Mouse (Mus musculus): ENCODE results near the gene Grik4.
"Not testable (repeated sequence)": the region's sequence is repeated elsewhere in the genome, so short reads cannot be mapped to it uniquely, and the experiment has no call there.

DNA sequence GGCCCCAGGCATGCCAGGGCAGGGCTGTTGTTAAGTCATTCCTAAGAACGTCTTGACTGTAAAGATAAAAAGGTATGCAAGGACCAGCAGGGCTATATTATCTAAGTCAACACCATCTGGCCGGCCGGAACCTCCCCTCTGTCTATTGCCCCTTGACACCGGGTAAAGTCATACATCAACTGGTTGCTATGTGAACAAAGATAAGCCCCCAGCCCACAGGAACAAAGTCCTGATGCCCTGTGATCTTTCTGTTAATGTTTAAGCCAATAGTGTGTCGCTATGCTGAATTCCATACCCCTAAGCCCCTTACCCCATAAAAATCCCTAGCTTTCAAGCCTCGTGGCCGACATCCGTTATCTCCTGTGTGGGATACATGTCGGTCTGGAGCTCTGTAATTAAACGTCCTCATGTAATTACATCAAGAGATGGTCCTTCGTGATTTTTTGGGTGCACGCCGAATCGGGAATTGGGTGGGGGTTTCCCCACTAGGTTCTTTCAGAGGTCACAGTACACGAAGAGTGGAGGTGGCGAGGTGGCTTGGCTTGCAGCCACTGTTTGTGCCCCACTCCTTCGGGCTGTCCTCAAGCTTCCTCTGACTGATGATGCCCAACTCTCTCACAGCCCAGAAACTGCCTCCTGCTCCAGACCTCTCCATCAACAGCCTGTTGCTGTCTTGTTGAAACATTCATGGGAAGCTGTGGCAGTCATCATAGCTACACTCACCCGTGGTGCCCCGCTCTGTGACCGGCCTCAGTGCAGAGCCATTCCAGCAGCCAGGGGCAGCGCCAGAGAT lies 165.6 kb downstream of the Grik4 start:
- not testable (repeated sequence) for TF ChIP-seq CTCF (IDR thresholded peaks at IDR 0.05; ENCODE audit: control insufficient read depth, insufficient read depth, insufficient replicate concordance, low read depth, low read length); POLR2A (IDR thresholded peaks at IDR 0.05; ENCODE audit: control insufficient read depth, low read depth, low read length)
